Mouse (Mus musculus): ENCODE results near the gene Ms4a7. TPM values are rescaled to one million over a fixed set of nuclear protein-coding genes. Genes with fewer than 3 reads are reported as not detected.

Gene Ms4a7
- polyA plus RNA-seq, 1 experiment: 7.5 TPM

GRCm38 (mm10) chr19:11355730-11356129 lies 19.8 kb upstream of the Ms4a7 start:
- H3K27me3 ChIP-seq (ENCODE audit: control insufficient read depth, insufficient read depth, low read length): no peaks in the 10 kb centered on the region
- peak; percentile 21 to 72 for DNase-seq (ENCODE audit: low read depth in 1 of 2, low spot score in 2 of 2)
- no peak overlapping the region for H3K4me3 ChIP-seq (ENCODE audit: extremely low read depth, insufficient read depth, insufficient read length)
- TF ChIP-seq CTCF (IDR thresholded peaks at IDR 0.05; ENCODE audit: extremely low read depth, insufficient read depth, insufficient read length, insufficient replicate concordance) (no peak), POLR2A (IDR thresholded peaks at IDR 0.05; ENCODE audit: low read depth, low read length) (no peak)
- H3K27ac ChIP-seq (ENCODE audit: insufficient read depth, low read length): no peak overlapping the region
- no peaks in the 10 kb centered on the region for H3K36me3 ChIP-seq (ENCODE audit: control insufficient read depth, insufficient read depth, low read length)
- 16% methylated on average over 7 of the region's 7 CpGs for WGBS
- H3K4me1 ChIP-seq (ENCODE audit: control insufficient read depth, insufficient read depth, insufficient read length): peaks cover 2% of the 10 kb centered on the region; the same call in 1 of the 2 replicates

GRCm38 (mm10) chr19:11351878-11352277 lies 15.9 kb upstream of the Ms4a7 start:
- no peaks in the 10 kb centered on the region for H3K36me3 ChIP-seq (ENCODE audit: control insufficient read depth, insufficient read depth, low read length)
- DNase-seq (ENCODE audit: low read depth in 1 of 2, low spot score in 2 of 2): no peak
- H3K27me3 ChIP-seq (ENCODE audit: control insufficient read depth, insufficient read depth, low read length): no peaks in the 10 kb centered on the region
- no peak for TF ChIP-seq CTCF (IDR thresholded peaks at IDR 0.05; ENCODE audit: extremely low read depth, insufficient read depth, insufficient read length, insufficient replicate concordance)
- TF ChIP-seq POLR2A (IDR thresholded peaks at IDR 0.05; ENCODE audit: low read depth, low read length): no peak
- no peak overlapping the region for H3K4me3 ChIP-seq (ENCODE audit: extremely low read depth, insufficient read depth, insufficient read length)
- 37% methylated on average over 3 of the region's 3 CpGs for WGBS
- H3K27ac ChIP-seq (ENCODE audit: insufficient read depth, low read length): no peak overlapping the region
- H3K4me1 ChIP-seq (ENCODE audit: control insufficient read depth, insufficient read depth, insufficient read length): peaks cover 2% of the 10 kb centered on the region; the same call in 1 of the 2 replicates

- Histone ChIP-seq H3K27ac (ENCODE audit: insufficient read depth, low read length) (no peak overlapping the region), H3K36me3 (ENCODE audit: control insufficient read depth, insufficient read depth, low read length) (no peaks in the 10 kb centered on the region), H3K27me3 (ENCODE audit: control insufficient read depth, insufficient read depth, low read length) (no peaks in the 10 kb centered on the region), H3K4me1 (ENCODE audit: control insufficient read depth, insufficient read depth, insufficient read length) (no peaks in the 10 kb centered on the region), H3K4me3 (ENCODE audit: extremely low read depth, insufficient read depth, insufficient read length) (no peak overlapping the region)
- peak in 1 of 2 experiments; percentile 16 for DNase-seq (ENCODE audit: low read depth in 1 of 2, low spot score in 2 of 2)
- WGBS: 74% methylated on average over 7 of the region's 7 CpGs
- TF ChIP-seq CTCF (IDR thresholded peaks at IDR 0.05; ENCODE audit: extremely low read depth, insufficient read depth, insufficient read length, insufficient replicate concordance) (no peak), POLR2A (IDR thresholded peaks at IDR 0.05; ENCODE audit: low read depth, low read length) (no peak)
Measured at GRCm38 (mm10) chr19:11349698-11350481, 13.9 kb upstream of the Ms4a7 start.

GRCm38 (mm10) chr19:11343992-11344391 lies 8.0 kb upstream of the Ms4a7 start:
- Histone ChIP-seq H3K27ac (ENCODE audit: insufficient read depth, low read length) (no peak overlapping the region), H3K27me3 (ENCODE audit: control insufficient read depth, insufficient read depth, low read length) (no peaks in the 10 kb centered on the region), H3K4me1 (ENCODE audit: control insufficient read depth, insufficient read depth, insufficient read length) (no peaks in the 10 kb centered on the region), H3K4me3 (ENCODE audit: extremely low read depth, insufficient read depth, insufficient read length) (no peak overlapping the region), H3K36me3 (ENCODE audit: control insufficient read depth, insufficient read depth, low read length) (no peaks in the 10 kb centered on the region)
- DNase-seq (ENCODE audit: low read depth in 1 of 2, low spot score in 2 of 2): no peak
- no peak for TF ChIP-seq POLR2A (IDR thresholded peaks at IDR 0.05; ENCODE audit: low read depth, low read length)
- no peak for TF ChIP-seq CTCF (IDR thresholded peaks at IDR 0.05; ENCODE audit: extremely low read depth, insufficient read depth, insufficient read length, insufficient replicate concordance)

GRCm38 (mm10) chr19:11343147-11343546 lies 7.2 kb upstream of the Ms4a7 start:
- Histone ChIP-seq H3K27ac (ENCODE audit: insufficient read depth, low read length) (no peak overlapping the region; the same call in 1 of the 2 replicates), H3K4me3 (ENCODE audit: extremely low read depth, insufficient read depth, insufficient read length) (no peak overlapping the region)

GRCm38 (mm10) chr19:11321123-11321522 lies 14.8 kb downstream of the Ms4a7 start:
- TF ChIP-seq CTCF (IDR thresholded peaks at IDR 0.05; ENCODE audit: extremely low read depth, insufficient read depth, insufficient read length, insufficient replicate concordance): no peak
- no peak for TF ChIP-seq POLR2A (IDR thresholded peaks at IDR 0.05; ENCODE audit: low read depth, low read length)
- WGBS: 50% methylated on average over 1 of the region's 1 CpGs
- no peak for DNase-seq (ENCODE audit: low read depth in 1 of 2, low spot score in 2 of 2)
- Histone ChIP-seq H3K27ac (ENCODE audit: insufficient read depth, low read length) (no peak overlapping the region), H3K4me1 (ENCODE audit: control insufficient read depth, insufficient read depth, insufficient read length) (peaks cover 4% of the 10 kb centered on the region; the same call in 1 of the 2 replicates), H3K27me3 (ENCODE audit: control insufficient read depth, insufficient read depth, low read length) (no peaks in the 10 kb centered on the region), H3K4me3 (ENCODE audit: extremely low read depth, insufficient read depth, insufficient read length) (no peak overlapping the region), H3K36me3 (ENCODE audit: control insufficient read depth, insufficient read depth, low read length) (no peaks in the 10 kb centered on the region)

More at GRCm38 (mm10) chr19:11343147-11343546, 7.2 kb upstream of the Ms4a7 start:
- Histone ChIP-seq H3K27me3 (ENCODE audit: control insufficient read depth, insufficient read depth, low read length) (no peaks in the 10 kb centered on the region), H3K4me1 (ENCODE audit: control insufficient read depth, insufficient read depth, insufficient read length) (no peaks in the 10 kb centered on the region), H3K36me3 (ENCODE audit: control insufficient read depth, insufficient read depth, low read length) (no peaks in the 10 kb centered on the region)
- no peak for DNase-seq (ENCODE audit: low read depth in 1 of 2, low spot score in 2 of 2)
- TF ChIP-seq CTCF (IDR thresholded peaks at IDR 0.05; ENCODE audit: extremely low read depth, insufficient read depth, insufficient read length, insufficient replicate concordance) (no peak), POLR2A (IDR thresholded peaks at IDR 0.05; ENCODE audit: low read depth, low read length) (no peak)

- TF ChIP-seq CTCF (IDR thresholded peaks at IDR 0.05; ENCODE audit: extremely low read depth, insufficient read depth, insufficient read length, insufficient replicate concordance) (no peak), POLR2A (IDR thresholded peaks at IDR 0.05; ENCODE audit: low read depth, low read length) (no peak)
- peaks cover 2% of the 10 kb centered on the region for H3K4me1 ChIP-seq (ENCODE audit: control insufficient read depth, insufficient read depth, insufficient read length)
- H3K27ac ChIP-seq (ENCODE audit: insufficient read depth, low read length): no peak overlapping the region
- 85% methylated on average over 4 of the region's 4 CpGs for WGBS
- H3K36me3 ChIP-seq (ENCODE audit: control insufficient read depth, insufficient read depth, low read length): no peaks in the 10 kb centered on the region
- no peak for DNase-seq (ENCODE audit: low read depth in 1 of 2, low spot score in 2 of 2)
- H3K27me3 ChIP-seq (ENCODE audit: control insufficient read depth, insufficient read depth, low read length): no peaks in the 10 kb centered on the region
- no peak overlapping the region for H3K4me3 ChIP-seq (ENCODE audit: extremely low read depth, insufficient read depth, insufficient read length)
Measured at GRCm38 (mm10) chr19:11316786-11317185, 19.2 kb downstream of the Ms4a7 start.

Data from spleen, adult 2 months (tissue).